Comparison of ENCODE assay signal across 18 mouse cellular contexts in the genomic region with DNA sequence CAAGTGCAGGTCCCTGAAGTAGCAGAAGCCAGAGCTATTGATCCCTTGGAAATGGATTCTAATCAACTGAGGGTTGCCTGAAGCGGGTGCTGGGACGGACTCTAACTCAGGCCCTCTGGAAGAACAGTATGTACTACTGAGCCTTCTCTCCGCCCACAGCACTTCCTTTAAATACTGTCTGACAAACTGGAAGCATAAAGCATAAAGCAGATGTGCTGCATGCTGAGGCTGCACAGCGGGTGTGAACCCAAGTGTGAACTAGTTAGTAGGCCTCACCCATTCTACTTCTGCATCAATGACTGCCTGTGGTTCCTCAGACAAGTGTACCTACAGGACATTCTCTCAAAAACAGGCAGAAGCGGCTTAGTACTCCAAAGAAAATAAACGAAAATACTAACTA. TPM values are rescaled to one million over a fixed set of nuclear protein-coding genes. Genes with fewer than 3 reads are reported as not detected.
A peak's percentile ranks its signal among the peaks of the same experiment; 100 is the strongest.
DNase-seq lines count a peak whose midpoint lies in the region; ATAC-seq and TF ChIP-seq lines count a peak whose summit lies in the region.
"Had no signal": no experiment of that assay in that cellular context is flagged by ENCODE, and none has a peak within 500 bp of the region (broad histone marks: within the 10 kb centered on the region; RNA-seq: fewer than 3 reads in every experiment).

No protein-coding gene starts in this region.

- peaks cover 9% of the 10 kb centered on the region for H3K4me1 ChIP-seq in spleen, adult 2 months (ENCODE audit: control insufficient read depth, insufficient read depth, insufficient read length)
- peaks cover 2% of the 10 kb centered on the region; the same call in 1 of the 2 replicates for H3K4me1 ChIP-seq in cerebellum, adult 2 months (ENCODE audit: control insufficient read depth, insufficient read depth, low read length)
- H3K4me1 ChIP-seq: embryonic facial prominence, embryonic 12.5 days; hindbrain, embryonic 13.5 days had no signal

- DNase-seq in lung, postnatal 25 days (ENCODE audit: low spot score), result peak; percentile 13
- no peak for DNase-seq in lung, postnatal 10 days
- DNase-seq in spleen, adult 2 months (ENCODE audit: low read depth in 1 of 2, low spot score in 2 of 2), result peak in 1 of 2 experiments; percentile 48
- DNase-seq in spleen, postnatal 10 days (ENCODE audit: low spot score in 2 of 2), result no peak
- DNase-seq in brain, adult 2 months (ENCODE audit: low read depth, low spot score), result peak; percentile 47
- DNase-seq in cerebellum, postnatal 10 days, result no peak
- no peak for DNase-seq in cerebellum, adult 2 months
- DNase-seq: adrenal gland, postnatal 10 days; embryo, embryonic 11 days; gastrocnemius, postnatal 36 days; heart, adult 11 months; heart, postnatal 10 days; heart, postnatal 4 days had no signal

- ATAC-seq in neutrophil, adult 5-6 weeks (ENCODE audit: extremely low read depth, insufficient number of reproducible peaks, low FRiP score, poor library complexity, severe bottlenecking), result peak; percentile 59
- ATAC-seq: forebrain, postnatal 0 days had no signal

- no peaks in the 10 kb centered on the region for H3K27me3 ChIP-seq in spleen, adult 2 months (ENCODE audit: control insufficient read depth, insufficient read depth, low read length)
- H3K27me3 ChIP-seq in cerebellum, adult 2 months (ENCODE audit: control insufficient read depth, insufficient read depth, low read length), result no peaks in the 10 kb centered on the region
- H3K27me3 ChIP-seq: embryonic facial prominence, embryonic 12.5 days; hindbrain, embryonic 13.5 days had no signal

- H3K27ac ChIP-seq in spleen, adult 2 months (ENCODE audit: insufficient read depth, low read length), result peak overlapping the region; percentile 77; the same call in 1 of the 2 replicates
- H3K27ac ChIP-seq in cerebellum, adult 2 months (ENCODE audit: insufficient read depth, low read length), result no peak overlapping the region
- H3K27ac ChIP-seq: embryonic facial prominence, embryonic 12.5 days; hindbrain, embryonic 13.5 days; hindbrain, postnatal 0 days had no signal

- 58% methylated on average over 6 of the region's 6 CpGs for WGBS in spleen, adult 2 months
- 70% methylated on average over 6 of the region's 6 CpGs for WGBS in cerebellum, adult 2 months

- peaks cover 4% of the 10 kb centered on the region for H3K36me3 ChIP-seq in spleen, adult 2 months (ENCODE audit: control insufficient read depth, insufficient read depth, low read length)

- no peak overlapping the region for H3K4me3 ChIP-seq in spleen, adult 2 months (ENCODE audit: extremely low read depth, insufficient read depth, insufficient read length)
- no peak overlapping the region for H3K4me3 ChIP-seq in cerebellum, adult 2 months (replicated peaks; ENCODE audit: insufficient read depth, low read depth, low read length)
- H3K4me3 ChIP-seq: embryonic facial prominence, embryonic 12.5 days; hindbrain, embryonic 13.5 days had no signal

- no peak for TF ChIP-seq POLR2A in spleen, adult 2 months (IDR thresholded peaks at IDR 0.05; ENCODE audit: low read depth, low read length)
- TF ChIP-seq POLR2A in cerebellum, adult 2 months (IDR thresholded peaks at IDR 0.05; ENCODE audit: borderline replicate concordance, insufficient read depth, low read length), result no peak

- TF ChIP-seq CTCF in spleen, adult 2 months (IDR thresholded peaks at IDR 0.05; ENCODE audit: extremely low read depth, insufficient read depth, insufficient read length, insufficient replicate concordance), result no peak
- no peak for TF ChIP-seq CTCF in cerebellum, adult 2 months (IDR thresholded peaks at IDR 0.05; ENCODE audit: borderline replicate concordance, insufficient read depth, low read depth, low read length)

RNA-seq across cellular contexts. Expression of gene Usp15, which starts 41.0 kb away (rescaled TPM):
- polyA plus RNA-seq in spleen, adult 2 months (2012; rRNA removed), result 3.7 and 5.2 TPM in 2 replicates
- total RNA-seq in neutrophil, adult 5-6 weeks (2017), result 218 and 263 TPM in 2 replicates
- 52.4 and 52.6 TPM in 2 replicates for polyA plus RNA-seq in cerebellum, adult 2 months (2012; rRNA removed)

Comparison
In these comparisons a context has a peak if more than half of its experiments do, and no peak if none do; other contexts are left out.
1. DNase-seq: peak in lung, postnatal 25 days (single experiment) and brain, adult 2 months (single experiment); none in lung, postnatal 10 days (single experiment), spleen, postnatal 10 days (0 of 2), cerebellum, postnatal 10 days (0 of 2) and cerebellum, adult 2 months (0 of 2).